Mouse (Mus musculus): Measurements from ENCODE around the gene Nhlh1.

DNA sequence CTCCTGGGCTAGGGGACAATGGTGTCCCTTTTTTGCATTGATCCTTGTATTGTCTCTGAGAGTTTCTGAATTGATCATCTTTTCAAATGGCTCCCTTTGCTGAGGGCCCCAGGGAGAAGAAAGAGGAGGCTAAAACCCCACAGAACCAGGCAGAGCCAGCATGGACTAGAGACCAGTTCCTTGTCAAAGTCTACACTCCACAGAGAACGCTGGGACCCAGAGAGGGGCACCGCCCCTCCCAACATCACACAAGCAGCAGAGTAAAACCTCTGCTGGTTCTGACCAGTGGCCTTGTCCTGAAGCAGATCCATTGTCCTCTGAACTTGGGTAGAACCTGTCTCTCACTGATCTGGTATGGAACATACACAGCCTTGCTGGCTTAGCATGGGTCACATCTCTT is 4.7 kb upstream of the Nhlh1 start:
- TF ChIP-seq CTCF (IDR thresholded peaks at IDR 0.05 in 2 of 3, conservative IDR thresholded peaks at IDR 0.05 in 1 of 3; ENCODE audit: control insufficient read depth in 1 of 3, insufficient read depth in 1 of 3, low read depth in 2 of 3, low read length in 3 of 3, poor library complexity in 1 of 3, severe bottlenecking in 1 of 3) (no peak), MXI1 (IDR thresholded peaks at IDR 0.05; ENCODE audit: low read depth, low read length) (no peak), EP300 (IDR thresholded peaks at IDR 0.05; ENCODE audit: low read depth in 1 of 2, low read length in 2 of 2) (no peak), CHD2 (IDR thresholded peaks at IDR 0.05; ENCODE audit: low read length) (no peak), POLR2A (IDR thresholded peaks at IDR 0.05; ENCODE audit: control insufficient read depth in 1 of 2, insufficient read depth in 1 of 2, low read depth in 1 of 2, low read length in 2 of 2, poor library complexity in 1 of 2) (no peak), POLR2AphosphoS5 (IDR thresholded peaks at IDR 0.05; ENCODE audit: borderline replicate concordance, low read depth, low read length) (no peak), ZNF384 (IDR thresholded peaks at IDR 0.05; ENCODE audit: low read depth, low read length) (no peak)

Measured in MEL (cell line).